Mouse (Mus musculus) midbrain, embryonic 15.5 days (tissue): Measurements from ENCODE around the gene Mcu. TPM values are rescaled to one million over a fixed set of nuclear protein-coding genes. Genes with fewer than 3 reads are reported as not detected.

Source experiments
- ATAC-seq: fragments of 200-750 bp; cut with Nextera tagmentation; replicated peaks from 2 replicates; pipeline ENCODE4 v1.8.0; 2017; ENCODE audit warnings: moderate TSS enrichment
- H3K27ac ChIP-seq: fragments of 300-500 bp; sonication (generic); 2 replicates; pipeline ENCODE4 v1.5.1; 2015; ENCODE audit warnings: mild to moderate bottlenecking, inconsistent platforms
- H3K27me3 ChIP-seq: fragments of 300-500 bp; sonication (generic); replicated peaks from 2 replicates; pipeline ENCODE4 v1.6.1; 2015; ENCODE audit warnings: inconsistent platforms
- H3K36me3 ChIP-seq: fragments of 300-500 bp; sonication (generic); replicated peaks from 2 replicates; pipeline ENCODE4 v1.6.1; 2015; ENCODE audit warnings: inconsistent platforms
- H3K4me1 ChIP-seq: fragments of 300-500 bp; sonication (generic); 2 replicates; pipeline ENCODE4 v1.6.1; 2015; ENCODE audit warnings: inconsistent platforms
- H3K4me2 ChIP-seq: fragments of 300-500 bp; sonication (generic); 2 replicates; pipeline ENCODE4 v1.6.1; 2015; ENCODE audit warnings: inconsistent platforms, mild to moderate bottlenecking, moderate library complexity
- H3K4me3 ChIP-seq: fragments of 300-500 bp; sonication (generic); 2 replicates; pipeline ENCODE4 v1.5.1; 2015; ENCODE audit warnings: mild to moderate bottlenecking, inconsistent platforms
- H3K9ac ChIP-seq: fragments of 300-500 bp; sonication (generic); 2 replicates; pipeline ENCODE4 v1.6.1; 2015; ENCODE audit warnings: mild to moderate bottlenecking, inconsistent platforms
- H3K9me3 ChIP-seq: fragments of 300-500 bp; sonication (generic); 2 replicates; pipeline ENCODE4 v1.6.1; 2016; ENCODE audit warnings: inconsistent platforms
- WGBS: fragments of 180-500 bp; shearing (Covaris S2); methylation state at CpG from one replicate; pipeline ENCODE4 v1.1.7; 2015; ENCODE audit warnings: mixed read lengths; 5-methylcytosine and 5-hydroxymethylcytosine counted together
- polyA plus RNA-seq: library from polyadenylated mRNA; unstranded; fragments of >200 nt; fragmentation: Nextera tagmentation; extraction: Ambion mirVana; gene quantifications from 2 replicates; pipeline ENCODE4 v1.2.1, GENCODE M21; 2015

The Mcu gene
- polyA plus RNA-seq, 1 experiment from 2014 or later = 29.8 TPM

DNA sequence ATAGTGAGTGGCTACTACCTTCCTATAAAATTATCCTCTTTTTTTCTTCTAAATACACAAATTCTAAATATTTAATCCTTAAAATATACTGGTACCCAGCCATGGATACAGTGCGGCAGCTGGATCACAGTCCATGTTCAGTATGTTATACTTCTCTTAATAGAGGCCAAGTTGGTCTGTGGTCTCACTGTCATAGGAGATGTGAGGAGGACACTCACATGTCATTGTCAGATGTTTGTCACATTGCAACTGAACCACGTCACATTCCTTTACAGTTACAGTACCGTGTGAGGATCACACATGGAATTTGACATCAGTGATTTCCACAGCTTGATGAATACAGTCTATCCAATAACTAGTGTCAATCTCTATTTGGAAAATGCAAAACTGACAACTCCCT lies 36.8 kb downstream of the Mcu start:
- H3K36me3 ChIP-seq = no peaks in the 10 kb centered on the region
- H3K27ac ChIP-seq = no peak overlapping the region
- no peaks in the 10 kb centered on the region for H3K27me3 ChIP-seq
- H3K4me2 ChIP-seq = no peak overlapping the region
- H3K4me3 ChIP-seq = no peak overlapping the region
- no peaks in the 10 kb centered on the region for H3K9me3 ChIP-seq
- H3K9ac ChIP-seq = no peak overlapping the region
- ATAC-seq = no peak
- 92% methylated on average over 3 of the region's 3 CpGs for WGBS
- 0 out of 2 replicates have a peak, but pooled peaks cover 4% of the 10 kb centered on the region for H3K4me1 ChIP-seq

DNA sequence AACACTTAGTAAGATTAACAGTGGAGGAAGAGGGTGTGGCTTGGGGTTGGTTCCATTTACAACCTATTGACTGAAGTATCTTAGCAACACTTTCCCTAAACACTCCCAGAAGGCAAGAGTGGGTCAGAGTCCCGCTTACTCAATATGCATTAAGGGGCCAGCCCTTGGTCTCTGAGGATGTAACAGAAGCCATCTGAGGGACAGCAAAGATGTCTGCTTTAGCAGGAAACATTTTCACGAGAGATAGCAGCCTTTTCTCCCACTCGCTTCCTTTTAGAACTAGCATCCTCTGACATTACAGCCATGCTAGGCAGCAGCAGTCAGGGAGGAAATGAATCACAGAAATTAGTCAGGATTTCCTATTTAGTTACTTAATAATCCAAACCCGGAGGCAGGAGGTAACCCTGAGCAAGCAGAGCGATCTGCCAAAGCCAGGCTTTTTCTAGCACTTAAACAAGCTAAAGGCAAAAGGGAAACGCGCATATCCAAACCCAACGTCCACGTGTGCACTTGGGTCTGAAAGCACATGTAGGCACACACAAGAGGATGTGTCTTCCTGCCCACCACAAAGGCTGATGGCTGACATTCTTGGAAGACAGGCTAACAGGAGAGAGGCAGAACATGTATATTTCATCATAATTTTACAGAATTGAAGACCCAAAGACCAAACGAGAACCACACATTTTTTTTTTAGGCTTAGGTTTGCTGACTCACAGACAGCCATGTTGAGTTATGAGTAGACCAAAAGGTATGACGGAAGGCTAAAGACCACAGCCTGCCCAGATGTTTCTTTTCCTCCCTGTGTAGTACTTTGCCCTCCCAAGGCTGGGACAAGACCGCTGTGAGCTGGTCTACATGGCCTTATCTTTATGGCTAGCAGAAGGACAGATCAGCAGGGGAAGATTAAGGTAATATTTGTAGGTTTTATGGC lies 38.4 kb downstream of the Mcu start:
- Histone ChIP-seq H3K27me3 (no peaks in the 10 kb centered on the region), H3K36me3 (no peaks in the 10 kb centered on the region), H3K4me1 (0 out of 2 replicates have a peak, but pooled peaks cover 4% of the 10 kb centered on the region), H3K4me3 (no peak overlapping the region), H3K9me3 (no peaks in the 10 kb centered on the region), H3K27ac (no peak overlapping the region), H3K4me2 (no peak overlapping the region), H3K9ac (no peak overlapping the region)
- WGBS = 66% methylated on average over 12 of the region's 12 CpGs
- no peak for ATAC-seq

DNA sequence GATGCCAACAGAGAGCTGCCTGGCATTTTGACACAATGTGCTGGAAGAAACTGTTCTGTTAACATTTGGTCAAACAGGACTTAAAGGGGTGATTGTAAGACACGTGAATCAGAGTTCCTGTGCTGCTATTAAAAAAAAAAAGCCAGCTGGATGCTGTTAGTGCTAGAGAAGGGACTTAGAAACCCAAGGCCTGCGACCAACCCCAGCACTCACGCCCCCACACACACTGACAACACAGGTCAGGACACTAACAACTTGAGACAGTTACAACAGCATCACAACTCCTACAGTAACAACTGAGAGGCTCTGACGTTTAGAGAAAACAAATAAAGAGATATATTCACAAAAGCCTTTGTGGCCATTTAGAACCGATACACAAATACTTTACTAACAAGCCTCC lies 40.2 kb downstream of the Mcu start:
- Histone ChIP-seq H3K4me3 (no peak overlapping the region), H3K27ac (no peak overlapping the region)

DNA sequence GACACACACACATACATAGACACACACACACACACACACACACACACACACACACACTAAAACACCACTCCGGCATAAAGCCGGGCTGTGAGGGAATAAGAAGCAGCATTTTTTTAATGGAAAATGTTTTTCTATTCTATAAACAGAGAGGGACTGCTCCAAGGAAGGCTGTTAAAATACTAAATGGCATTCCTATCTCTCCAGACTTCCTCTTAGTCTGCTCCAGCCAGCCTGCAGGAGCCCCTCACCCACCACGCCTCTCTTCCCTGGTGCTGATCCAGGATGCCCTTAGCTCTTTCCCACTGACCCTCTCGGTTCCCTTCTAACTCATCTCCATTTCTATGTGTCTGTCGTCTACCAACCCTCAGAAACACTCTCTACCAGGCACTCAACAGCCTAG lies 44.5 kb downstream of the Mcu start:
- H3K4me1 ChIP-seq = no peaks in the 10 kb centered on the region
- H3K4me3 ChIP-seq = no peak overlapping the region
- no peaks in the 10 kb centered on the region for H3K9me3 ChIP-seq
- H3K9ac ChIP-seq = no peak overlapping the region
- ATAC-seq = no peak
- no peak overlapping the region for H3K4me2 ChIP-seq
- no peaks in the 10 kb centered on the region for H3K27me3 ChIP-seq
- 94% methylated on average over 5 of the region's 5 CpGs for WGBS
- no peak overlapping the region for H3K27ac ChIP-seq
- H3K36me3 ChIP-seq = no peaks in the 10 kb centered on the region

More for the DNA sequence above, 40.2 kb downstream of the Mcu start:
- no peaks in the 10 kb centered on the region for H3K36me3 ChIP-seq
- WGBS = 60% methylated on average over 5 of the region's 5 CpGs
- no peak overlapping the region for H3K4me2 ChIP-seq
- H3K9ac ChIP-seq = no peak overlapping the region
- no peak for ATAC-seq
- H3K4me1 ChIP-seq = 0 out of 2 replicates have a peak, but pooled peaks cover 4% of the 10 kb centered on the region
- no peaks in the 10 kb centered on the region for H3K9me3 ChIP-seq
- H3K27me3 ChIP-seq = no peaks in the 10 kb centered on the region

DNA sequence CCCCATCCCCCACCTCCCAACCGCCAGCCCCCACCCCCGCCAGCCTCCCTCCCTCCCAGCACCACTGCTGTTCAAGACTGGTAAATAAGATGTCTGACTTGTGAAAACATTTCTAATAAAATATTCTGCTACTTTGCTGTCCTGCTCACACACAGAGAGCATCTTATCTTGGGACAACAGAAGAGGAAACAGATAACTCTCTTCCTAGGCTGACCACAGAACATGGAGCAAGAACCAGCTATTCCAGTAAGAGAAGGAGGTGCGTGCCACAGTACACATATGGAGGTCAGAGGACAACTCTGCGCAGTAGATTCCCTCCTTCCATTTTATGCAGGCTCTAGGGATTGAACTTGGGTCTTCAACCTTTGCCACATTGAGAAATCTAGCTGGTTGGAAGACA lies 45.2 kb downstream of the Mcu start:
- no peaks in the 10 kb centered on the region for H3K9me3 ChIP-seq
- no peaks in the 10 kb centered on the region for H3K27me3 ChIP-seq
- 93% methylated on average over 4 of the region's 4 CpGs for WGBS
- H3K9ac ChIP-seq = no peak overlapping the region
- H3K4me3 ChIP-seq = no peak overlapping the region
- no peaks in the 10 kb centered on the region for H3K4me1 ChIP-seq
- no peak overlapping the region for H3K4me2 ChIP-seq
- no peaks in the 10 kb centered on the region for H3K36me3 ChIP-seq
- no peak overlapping the region for H3K27ac ChIP-seq
- ATAC-seq = no peak

DNA sequence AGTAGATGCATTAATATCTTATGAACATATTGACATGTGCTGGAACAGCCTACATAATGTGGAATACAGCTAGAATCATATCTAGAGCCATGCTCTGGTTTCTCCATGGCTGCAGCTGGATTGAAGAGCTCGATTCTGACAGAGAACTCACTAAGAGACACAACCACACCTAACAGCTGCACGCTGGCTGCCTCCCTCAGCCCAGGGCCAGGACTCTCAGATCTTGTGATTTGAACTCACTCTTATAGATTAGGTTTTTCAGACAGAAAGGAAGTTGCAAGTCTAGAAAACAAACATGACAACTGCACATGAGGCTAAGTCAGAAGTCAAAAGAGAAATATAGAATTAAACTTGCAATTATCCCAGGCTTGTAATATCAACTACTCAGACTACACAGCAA lies 45.7 kb downstream of the Mcu start:
- WGBS = 84% methylated on average over 2 of the region's 2 CpGs
- no peak overlapping the region for H3K27ac ChIP-seq
- no peaks in the 10 kb centered on the region for H3K36me3 ChIP-seq
- ATAC-seq = no peak
- H3K4me3 ChIP-seq = no peak overlapping the region
- no peak overlapping the region for H3K9ac ChIP-seq
- no peaks in the 10 kb centered on the region for H3K4me1 ChIP-seq
- H3K27me3 ChIP-seq = no peaks in the 10 kb centered on the region
- H3K4me2 ChIP-seq = no peak overlapping the region
- H3K9me3 ChIP-seq = no peaks in the 10 kb centered on the region

DNA sequence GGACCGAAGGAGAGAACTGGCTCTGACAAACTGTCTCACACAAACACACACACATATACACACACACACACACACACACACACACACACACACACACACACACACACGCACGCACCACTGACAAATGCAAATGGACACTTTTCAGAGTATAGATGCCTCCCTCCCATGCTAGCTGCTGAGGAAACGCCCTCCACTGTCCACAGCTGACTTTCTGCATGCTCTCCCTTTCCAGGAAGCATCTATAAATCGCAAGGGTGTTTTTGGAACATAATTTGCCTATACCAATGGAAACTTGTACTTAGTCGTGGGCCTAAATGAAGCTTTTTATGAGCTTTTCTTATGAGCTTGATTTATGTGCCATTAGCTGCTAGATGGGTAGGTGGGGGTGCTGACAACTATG lies 46.1 kb downstream of the Mcu start:
- no peaks in the 10 kb centered on the region for H3K36me3 ChIP-seq
- no peak overlapping the region for H3K4me2 ChIP-seq
- no peak overlapping the region for H3K27ac ChIP-seq
- H3K4me3 ChIP-seq = no peak overlapping the region
- H3K4me1 ChIP-seq = no peaks in the 10 kb centered on the region
- no peaks in the 10 kb centered on the region for H3K27me3 ChIP-seq
- no peaks in the 10 kb centered on the region for H3K9me3 ChIP-seq
- no peak overlapping the region for H3K9ac ChIP-seq
- 89% methylated on average over 6 of the region's 6 CpGs for WGBS
- no peak for ATAC-seq

DNA sequence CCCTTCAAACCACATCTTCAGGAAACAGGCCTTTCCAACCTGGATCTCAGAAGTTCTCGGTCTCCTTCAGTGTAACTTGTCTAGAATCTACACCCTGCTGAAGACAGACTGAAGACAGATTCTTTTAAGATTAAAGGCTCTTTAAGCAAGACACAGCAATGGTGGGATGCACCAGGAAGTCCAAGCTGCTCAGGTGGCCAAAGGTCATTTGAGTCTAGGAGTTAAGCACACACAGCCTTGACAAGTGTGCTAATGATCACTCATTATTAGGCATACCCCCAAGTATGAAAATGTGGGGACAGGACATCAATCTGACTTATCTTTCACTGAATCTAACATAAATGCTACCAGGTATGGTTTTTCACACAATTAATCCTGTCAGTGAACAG lies 47.0 kb downstream of the Mcu start:
- H3K27me3 ChIP-seq = no peaks in the 10 kb centered on the region
- H3K36me3 ChIP-seq = no peaks in the 10 kb centered on the region
- H3K4me3 ChIP-seq = no peak overlapping the region
- no peak overlapping the region for H3K9ac ChIP-seq
- no peak overlapping the region for H3K27ac ChIP-seq
- no peak overlapping the region for H3K4me2 ChIP-seq
- ATAC-seq = no peak
- H3K4me1 ChIP-seq = no peaks in the 10 kb centered on the region
- H3K9me3 ChIP-seq = no peaks in the 10 kb centered on the region
- WGBS = 83% methylated on average over 1 of the region's 1 CpGs

DNA sequence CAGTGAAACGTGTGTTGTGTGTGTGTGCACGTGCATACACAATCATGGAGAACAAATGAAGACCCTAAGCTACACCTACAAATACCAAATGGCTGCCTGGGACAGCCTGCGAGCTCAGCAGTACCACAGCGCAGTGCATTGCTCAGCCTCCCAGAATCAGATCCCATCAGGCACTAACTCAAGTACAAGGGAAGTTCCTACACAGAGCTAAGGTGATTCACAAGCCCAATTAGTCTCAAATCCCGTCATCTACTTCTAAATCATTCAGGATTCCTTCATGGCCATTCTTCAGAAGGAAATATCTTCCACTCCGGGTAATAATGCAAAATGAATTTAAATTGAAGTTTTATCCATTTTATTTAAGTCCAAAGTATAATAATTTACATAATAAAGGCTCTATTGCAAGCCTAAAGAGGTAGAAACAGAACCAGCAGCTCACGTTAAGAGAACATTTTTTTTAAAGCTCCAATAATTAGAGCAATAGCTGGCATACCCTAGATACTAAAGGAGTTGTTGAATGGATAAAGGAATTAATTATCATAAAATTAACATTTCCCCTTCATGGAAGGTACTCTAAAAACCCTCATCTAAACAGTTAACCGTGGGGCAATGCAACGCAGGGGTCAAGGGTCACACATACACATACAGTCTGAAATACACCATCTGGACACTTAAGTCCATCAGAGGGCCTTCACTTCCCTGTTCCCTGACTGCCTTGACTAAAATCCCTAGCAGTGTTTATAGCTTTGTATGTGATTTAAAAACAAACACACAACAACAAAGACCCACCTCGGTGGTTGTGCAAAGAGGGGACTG lies 47.6 kb downstream of the Mcu start:
- Histone ChIP-seq H3K4me2 (no peak overlapping the region), H3K36me3 (no peaks in the 10 kb centered on the region), H3K9me3 (no peaks in the 10 kb centered on the region), H3K4me1 (no peaks in the 10 kb centered on the region), H3K27me3 (no peaks in the 10 kb centered on the region), H3K4me3 (no peak overlapping the region), H3K9ac (no peak overlapping the region), H3K27ac (no peak overlapping the region)
- no peak for ATAC-seq
- WGBS = 60% methylated on average over 10 of the region's 10 CpGs

DNA sequence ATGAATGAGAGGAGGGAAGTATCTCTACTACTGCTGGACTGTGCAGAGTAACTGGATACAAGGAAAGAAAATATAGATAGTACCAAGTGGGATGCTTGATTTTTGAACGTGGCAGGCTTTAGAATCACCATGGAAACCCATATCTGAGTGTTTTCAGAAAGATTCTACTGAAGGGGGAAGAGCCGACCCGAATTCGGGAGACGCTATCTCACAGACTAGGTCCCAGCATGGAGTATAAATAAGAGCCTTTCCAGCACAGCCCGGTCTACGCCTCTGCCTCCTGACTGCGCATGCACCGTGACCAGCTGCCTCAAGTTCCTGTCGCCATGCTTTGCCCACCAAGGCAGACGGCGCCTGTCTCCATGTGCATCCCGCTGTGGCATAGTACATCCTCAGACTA lies 49.5 kb downstream of the Mcu start:
- H3K27me3 ChIP-seq = no peaks in the 10 kb centered on the region
- no peak overlapping the region for H3K9ac ChIP-seq
- no peak for ATAC-seq
- 89% methylated on average over 13 of the region's 13 CpGs for WGBS
- H3K36me3 ChIP-seq = no peaks in the 10 kb centered on the region
- H3K27ac ChIP-seq = no peak overlapping the region
- no peaks in the 10 kb centered on the region for H3K9me3 ChIP-seq
- H3K4me2 ChIP-seq = no peak overlapping the region
- H3K4me1 ChIP-seq = no peaks in the 10 kb centered on the region
- H3K4me3 ChIP-seq = no peak overlapping the region

DNA sequence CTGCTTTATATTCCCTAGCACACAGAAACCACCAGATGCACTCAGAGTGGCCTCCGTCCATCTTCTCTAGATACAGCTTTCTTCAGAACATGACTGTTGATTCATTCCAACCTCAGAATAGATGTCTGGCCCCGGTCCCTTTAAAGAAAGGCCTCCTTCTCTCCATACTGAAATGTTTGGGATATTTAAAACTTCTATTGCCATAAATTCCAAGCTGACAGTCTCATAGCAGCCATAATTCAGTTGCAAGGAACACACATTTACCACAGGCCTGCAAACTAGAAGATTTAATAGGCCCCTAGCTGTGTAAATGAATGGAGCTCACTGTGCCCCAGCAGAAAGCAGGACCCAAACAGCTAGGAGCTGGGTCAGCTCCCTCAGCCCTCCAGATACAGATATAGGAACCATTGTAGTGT lies 50.5 kb downstream of the Mcu start:
- Histone ChIP-seq H3K27ac (no peak overlapping the region), H3K4me1 (no peaks in the 10 kb centered on the region), H3K4me3 (no peak overlapping the region), H3K36me3 (no peaks in the 10 kb centered on the region), H3K9ac (no peak overlapping the region), H3K9me3 (no peaks in the 10 kb centered on the region), H3K27me3 (no peaks in the 10 kb centered on the region), H3K4me2 (no peak overlapping the region)
- 91% methylated on average over 2 of the region's 2 CpGs for WGBS
- ATAC-seq = no peak

DNA sequence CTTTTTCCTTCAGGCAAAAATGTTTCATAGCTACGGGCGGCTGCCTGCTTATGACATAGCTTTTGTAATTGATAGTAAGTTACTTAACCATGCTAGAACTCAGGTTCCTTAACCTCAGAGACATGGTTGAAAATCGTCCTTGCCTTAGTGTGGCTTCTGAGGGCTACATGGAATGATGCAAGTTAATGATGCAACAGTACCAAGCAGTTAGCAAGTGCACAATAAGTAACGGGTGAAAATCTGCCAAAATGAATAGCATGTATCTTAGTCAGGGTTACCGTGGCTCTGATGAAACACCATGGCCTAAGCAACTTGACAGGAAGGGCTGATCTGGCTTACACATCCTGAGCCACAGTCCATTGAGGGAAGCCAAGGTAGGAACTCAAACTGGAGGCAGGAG lies 51.9 kb downstream of the Mcu start:
- H3K4me3 ChIP-seq = no peak overlapping the region
- no peak for ATAC-seq
- H3K9ac ChIP-seq = no peak overlapping the region
- H3K9me3 ChIP-seq = no peaks in the 10 kb centered on the region
- H3K4me2 ChIP-seq = no peak overlapping the region
- H3K4me1 ChIP-seq = no peaks in the 10 kb centered on the region
- 90% methylated on average over 5 of the region's 5 CpGs for WGBS
- no peak overlapping the region for H3K27ac ChIP-seq
- no peaks in the 10 kb centered on the region for H3K27me3 ChIP-seq
- no peaks in the 10 kb centered on the region for H3K36me3 ChIP-seq
